Mouse (Mus musculus): ENCODE data around the gene Igfbp5. TPM values are rescaled to one million over a fixed set of nuclear protein-coding genes. Genes with fewer than 3 reads are reported as not detected.

Igfbp5 gene
- polyA plus RNA-seq, 1 experiment from 2014 or later: 85.0 TPM

- H3K27me3 ChIP-seq (ENCODE audit: control insufficient read depth, insufficient read depth, low read length): no peaks in the 10 kb centered on the region
- ATAC-seq (ENCODE audit: low read depth): no peak
- H3K36me3 ChIP-seq (ENCODE audit: control insufficient read depth, insufficient read depth, low read length): no peaks in the 10 kb centered on the region
- no peak overlapping the region for H3K4me3 ChIP-seq (ENCODE audit: low read depth, low read length)
- WGBS: 90% methylated on average over 18 of the region's 18 CpGs
- H3K9me3 ChIP-seq (ENCODE audit: control insufficient read depth, low read length): no peaks in the 10 kb centered on the region
- no peak overlapping the region for H3K9ac ChIP-seq (replicated peaks; ENCODE audit: low read depth, low read length)
- H3K27ac ChIP-seq (ENCODE audit: low read depth, low read length): no peak overlapping the region
- no peaks in the 10 kb centered on the region for H3K4me1 ChIP-seq (ENCODE audit: control insufficient read depth, insufficient read depth, low read length)
- H3K4me2 ChIP-seq (ENCODE audit: low read depth, low read length): no peak overlapping the region
Measured at GRCm38 (mm10) chr1:72842666-72843459, 31.8 kb downstream of the Igfbp5 start.

GRCm38 (mm10) chr1:72839791-72840190, 34.9 kb downstream of the Igfbp5 start:
- Histone ChIP-seq H3K9ac (replicated peaks; ENCODE audit: low read depth, low read length) (no peak overlapping the region), H3K27ac (ENCODE audit: low read depth, low read length) (no peak overlapping the region), H3K4me3 (ENCODE audit: low read depth, low read length) (no peak overlapping the region), H3K9me3 (ENCODE audit: control insufficient read depth, low read length) (no peaks in the 10 kb centered on the region), H3K27me3 (ENCODE audit: control insufficient read depth, insufficient read depth, low read length) (no peaks in the 10 kb centered on the region), H3K4me1 (ENCODE audit: control insufficient read depth, insufficient read depth, low read length) (no peaks in the 10 kb centered on the region), H3K36me3 (ENCODE audit: control insufficient read depth, insufficient read depth, low read length) (0 out of 2 replicates have a peak, but pooled peaks cover 5% of the 10 kb centered on the region), H3K4me2 (ENCODE audit: low read depth, low read length) (no peak overlapping the region)
- 91% methylated on average over 7 of the region's 7 CpGs for WGBS
- no peak for ATAC-seq (ENCODE audit: low read depth)

GRCm38 (mm10) chr1:72839356-72839755, 35.3 kb downstream of the Igfbp5 start:
- no peak for ATAC-seq (ENCODE audit: low read depth)
- Histone ChIP-seq H3K4me3 (ENCODE audit: low read depth, low read length) (no peak overlapping the region), H3K9ac (replicated peaks; ENCODE audit: low read depth, low read length) (no peak overlapping the region), H3K4me1 (ENCODE audit: control insufficient read depth, insufficient read depth, low read length) (no peaks in the 10 kb centered on the region), H3K9me3 (ENCODE audit: control insufficient read depth, low read length) (no peaks in the 10 kb centered on the region), H3K27me3 (ENCODE audit: control insufficient read depth, insufficient read depth, low read length) (no peaks in the 10 kb centered on the region), H3K36me3 (ENCODE audit: control insufficient read depth, insufficient read depth, low read length) (0 out of 2 replicates have a peak, but pooled peaks cover 5% of the 10 kb centered on the region), H3K27ac (ENCODE audit: low read depth, low read length) (no peak overlapping the region), H3K4me2 (ENCODE audit: low read depth, low read length) (no peak overlapping the region)
- 80% methylated on average over 8 of the region's 8 CpGs for WGBS

GRCm38 (mm10) chr1:72833563-72833962, 41.1 kb downstream of the Igfbp5 start:
- Histone ChIP-seq H3K36me3 (ENCODE audit: control insufficient read depth, insufficient read depth, low read length) (0 out of 2 replicates have a peak, but pooled peaks cover 5% of the 10 kb centered on the region), H3K4me1 (ENCODE audit: control insufficient read depth, insufficient read depth, low read length) (peaks cover 12% of the 10 kb centered on the region; the same call in 1 of the 2 replicates), H3K27ac (ENCODE audit: low read depth, low read length) (no peak overlapping the region), H3K4me3 (ENCODE audit: low read depth, low read length) (no peak overlapping the region), H3K9me3 (ENCODE audit: control insufficient read depth, low read length) (no peaks in the 10 kb centered on the region), H3K9ac (replicated peaks; ENCODE audit: low read depth, low read length) (no peak overlapping the region), H3K27me3 (ENCODE audit: control insufficient read depth, insufficient read depth, low read length) (no peaks in the 10 kb centered on the region), H3K4me2 (ENCODE audit: low read depth, low read length) (no peak overlapping the region)
- no peak for ATAC-seq (ENCODE audit: low read depth)
- WGBS: 68% methylated on average over 4 of the region's 4 CpGs

GRCm38 (mm10) chr1:72832715-72833153, 42.0 kb downstream of the Igfbp5 start:
- Histone ChIP-seq H3K27ac (ENCODE audit: low read depth, low read length) (no peak overlapping the region), H3K9me3 (ENCODE audit: control insufficient read depth, low read length) (no peaks in the 10 kb centered on the region), H3K27me3 (ENCODE audit: control insufficient read depth, insufficient read depth, low read length) (no peaks in the 10 kb centered on the region), H3K36me3 (ENCODE audit: control insufficient read depth, insufficient read depth, low read length) (0 out of 2 replicates have a peak, but pooled peaks cover 5% of the 10 kb centered on the region), H3K4me2 (ENCODE audit: low read depth, low read length) (no peak overlapping the region), H3K4me1 (ENCODE audit: control insufficient read depth, insufficient read depth, low read length) (peaks cover 17% of the 10 kb centered on the region), H3K9ac (replicated peaks; ENCODE audit: low read depth, low read length) (no peak overlapping the region), H3K4me3 (ENCODE audit: low read depth, low read length) (no peak overlapping the region)
- ATAC-seq (ENCODE audit: low read depth): peak; percentile 47; the same call in 1 of the 2 replicates
- 32% methylated on average over 3 of the region's 3 CpGs for WGBS

GRCm38 (mm10) chr1:72830485-72830884, 44.2 kb downstream of the Igfbp5 start:
- 91% methylated on average over 2 of the region's 2 CpGs for WGBS
- H3K4me2 ChIP-seq (ENCODE audit: low read depth, low read length): no peak overlapping the region
- H3K27ac ChIP-seq (ENCODE audit: low read depth, low read length): no peak overlapping the region
- no peak overlapping the region for H3K9ac ChIP-seq (replicated peaks; ENCODE audit: low read depth, low read length)
- no peaks in the 10 kb centered on the region for H3K9me3 ChIP-seq (ENCODE audit: control insufficient read depth, low read length)
- H3K4me3 ChIP-seq (ENCODE audit: low read depth, low read length): no peak overlapping the region
- H3K27me3 ChIP-seq (ENCODE audit: control insufficient read depth, insufficient read depth, low read length): no peaks in the 10 kb centered on the region
- peaks cover 33% of the 10 kb centered on the region for H3K4me1 ChIP-seq (ENCODE audit: control insufficient read depth, insufficient read depth, low read length)
- ATAC-seq (ENCODE audit: low read depth): no peak
- no peaks in the 10 kb centered on the region for H3K36me3 ChIP-seq (ENCODE audit: control insufficient read depth, insufficient read depth, low read length)

GRCm38 (mm10) chr1:72828843-72829242, 45.8 kb downstream of the Igfbp5 start:
- Histone ChIP-seq H3K27ac (ENCODE audit: low read depth, low read length) (no peak overlapping the region), H3K4me1 (ENCODE audit: control insufficient read depth, insufficient read depth, low read length) (peaks cover 33% of the 10 kb centered on the region), H3K9me3 (ENCODE audit: control insufficient read depth, low read length) (no peaks in the 10 kb centered on the region), H3K4me2 (ENCODE audit: low read depth, low read length) (no peak overlapping the region), H3K9ac (replicated peaks; ENCODE audit: low read depth, low read length) (no peak overlapping the region), H3K27me3 (ENCODE audit: control insufficient read depth, insufficient read depth, low read length) (no peaks in the 10 kb centered on the region), H3K4me3 (ENCODE audit: low read depth, low read length) (no peak overlapping the region), H3K36me3 (ENCODE audit: control insufficient read depth, insufficient read depth, low read length) (no peaks in the 10 kb centered on the region)
- WGBS: 94% methylated on average over 5 of the region's 5 CpGs
- no peak for ATAC-seq (ENCODE audit: low read depth)

- Histone ChIP-seq H3K9ac (replicated peaks; ENCODE audit: low read depth, low read length) (peak overlapping the region; percentile 47), H3K36me3 (ENCODE audit: control insufficient read depth, insufficient read depth, low read length) (no peaks in the 10 kb centered on the region), H3K27ac (ENCODE audit: low read depth, low read length) (peak overlapping the region; percentile 80), H3K9me3 (ENCODE audit: control insufficient read depth, low read length) (no peaks in the 10 kb centered on the region), H3K4me3 (ENCODE audit: low read depth, low read length) (peak overlapping the region; percentile 74), H3K4me2 (ENCODE audit: low read depth, low read length) (peak overlapping the region; percentile 84), H3K27me3 (ENCODE audit: control insufficient read depth, insufficient read depth, low read length) (no peaks in the 10 kb centered on the region), H3K4me1 (ENCODE audit: control insufficient read depth, insufficient read depth, low read length) (peaks cover 29% of the 10 kb centered on the region)
- WGBS: 10% methylated on average over 12 of the region's 12 CpGs
- peak; percentile 10; the same call in 1 of the 2 replicates for ATAC-seq (ENCODE audit: low read depth)
Measured at GRCm38 (mm10) chr1:72827411-72828315, 47.0 kb downstream of the Igfbp5 start.

Data from neural tube, embryonic 14.5 days (tissue).